Mouse (Mus musculus) lung, postnatal 0 days (tissue): ENCODE results near the gene Traf7. TPM values are rescaled to one million over a fixed set of nuclear protein-coding genes. Genes with fewer than 3 reads are reported as not detected.
A peak's percentile ranks its signal among the peaks of the same experiment; 100 is the strongest.

Source experiments
- ATAC-seq: fragments of 200-750 bp; cut with Nextera tagmentation; 2 replicates; pipeline ENCODE4 v1.8.0; 2017; ENCODE audit warnings: moderate library complexity
- DNase-seq: peaks from one replicate; pipeline ENCODE4 v3.0.0-alpha.2; 2016; ENCODE audit warnings: low spot score
- H3K27ac ChIP-seq: fragments of 300-500 bp; sonication (generic); 2 replicates; pipeline ENCODE4 v1.5.1; 2014; ENCODE audit warnings: antibody characterized with exemption, mild to moderate bottlenecking, low read length, mixed read lengths
- H3K27me3 ChIP-seq: fragments of 300-500 bp; sonication (generic); replicated peaks from 2 replicates; pipeline ENCODE4 v1.6.1; 2014; ENCODE audit warnings: low read length, mixed read lengths; ENCODE audit not compliant: insufficient read depth
- H3K36me3 ChIP-seq: fragments of 300-500 bp; sonication (generic); 2 replicates; pipeline ENCODE4 v1.6.1; 2014; ENCODE audit warnings: low read length, mixed read lengths; ENCODE audit not compliant: insufficient read depth
- H3K4me1 ChIP-seq: fragments of 300-500 bp; sonication (generic); 2 replicates; pipeline ENCODE4 v1.6.1; 2014; ENCODE audit warnings: antibody characterized with exemption, low read depth, low read length, mixed read lengths; ENCODE audit not compliant: insufficient read depth
- H3K4me2 ChIP-seq: fragments of 300-500 bp; sonication (generic); replicated peaks from 2 replicates; pipeline ENCODE4 v1.6.1; 2014; ENCODE audit warnings: low read depth, mild to moderate bottlenecking, low read length, moderate library complexity, mixed read lengths
- H3K4me3 ChIP-seq: fragments of 300-500 bp; sonication (generic); 2 replicates; pipeline ENCODE4 v1.5.1; 2014; ENCODE audit warnings: low read depth, low read length
- H3K9ac ChIP-seq: fragments of 300-500 bp; sonication (generic); replicated peaks from 2 replicates; pipeline ENCODE4 v1.6.1; 2014; ENCODE audit warnings: low read depth, mild to moderate bottlenecking
- H3K9me3 ChIP-seq: fragments of 300-500 bp; sonication (generic); 2 replicates; pipeline ENCODE4 v1.6.1; 2016; ENCODE audit warnings: low read length, mixed read lengths
- CTCF ChIP-seq: IDR thresholded peaks from 2 replicates; pipeline ENCODE4 v1.5.1; 2016; ENCODE audit warnings: antibody characterized with exemption, mild to moderate bottlenecking
- EP300 ChIP-seq: IDR thresholded peaks from 2 replicates; pipeline ENCODE4 v1.6.1; 2016; ENCODE audit warnings: antibody characterized with exemption, mild to moderate bottlenecking, control low read depth
- WGBS: fragments of 180-500 bp; shearing (Covaris S2); extraction: QIAGEN DNeasy Blood & Tissue Kit; methylation state at CpG from one replicate; pipeline ENCODE4 v1.1.7; 2014; 5-methylcytosine and 5-hydroxymethylcytosine counted together
- polyA plus RNA-seq: library from polyadenylated mRNA; unstranded; fragments of >200 nt; fragmentation: Nextera tagmentation; extraction: Ambion mirVana; gene quantifications from 2 replicates; pipeline ENCODE4 v1.2.1, GENCODE M21; 2015

The Traf7 gene
- polyA plus RNA-seq, 1 experiment from 2014 or later: 66.8 TPM

- DNase-seq (no peak), ATAC-seq (no peak)
- no peaks in the 10 kb centered on the region for H3K9me3 ChIP-seq
- peak overlapping the region; percentile 85 for H3K4me2 ChIP-seq
- WGBS: 17% methylated on average over 7 of the region's 7 CpGs
- peak overlapping the region; percentile 73 for H3K4me3 ChIP-seq
- peak overlapping the region; percentile 34 for H3K27ac ChIP-seq
- peaks cover 20% of the 10 kb centered on the region; the same call in 1 of the 2 replicates for H3K4me1 ChIP-seq
- no peak for TF ChIP-seq EP300
- no peak for TF ChIP-seq CTCF
- H3K36me3 ChIP-seq: no peaks in the 10 kb centered on the region
- H3K27me3 ChIP-seq: no peaks in the 10 kb centered on the region
- peak overlapping the region; percentile 64; the same call in 1 of the 2 replicates for H3K9ac ChIP-seq
These were observed 58.3 kb downstream of the Traf7 start for GRCm38 (mm10) chr17:24469336-24469909.

- Histone ChIP-seq H3K4me1 (peaks cover 20% of the 10 kb centered on the region; the same call in 1 of the 2 replicates), H3K27ac (no peak overlapping the region), H3K9ac (no peak overlapping the region), H3K4me2 (no peak overlapping the region), H3K36me3 (no peaks in the 10 kb centered on the region), H3K9me3 (no peaks in the 10 kb centered on the region), H3K27me3 (no peaks in the 10 kb centered on the region), H3K4me3 (no peak overlapping the region)
- WGBS: 88% methylated on average over 5 of the region's 5 CpGs
- ATAC-seq (no peak), DNase-seq (no peak)
- TF ChIP-seq EP300 (no peak), CTCF (no peak)
These were observed 59.0 kb downstream of the Traf7 start for GRCm38 (mm10) chr17:24468636-24469246.

GRCm38 (mm10) chr17:24463374-24464133, 64.2 kb downstream of the Traf7 start:
- TF ChIP-seq CTCF: no peak; the same call in 1 of the 2 replicates
- no peak for TF ChIP-seq EP300
- no peak overlapping the region for H3K27ac ChIP-seq
- H3K4me2 ChIP-seq: no peak overlapping the region
- no peaks in the 10 kb centered on the region for H3K27me3 ChIP-seq
- H3K9me3 ChIP-seq: no peaks in the 10 kb centered on the region
- no peaks in the 10 kb centered on the region for H3K36me3 ChIP-seq
- ATAC-seq (no peak), DNase-seq (no peak)
- H3K4me1 ChIP-seq: no peaks in the 10 kb centered on the region
- no peak overlapping the region for H3K9ac ChIP-seq
- H3K4me3 ChIP-seq: no peak overlapping the region
- WGBS: 44% methylated on average over 6 of the region's 6 CpGs

GRCm38 (mm10) chr17:24462932-24463331, 64.8 kb downstream of the Traf7 start:
- no peak overlapping the region for H3K4me3 ChIP-seq
- 55% methylated on average over 1 of the region's 1 CpGs for WGBS
- no peaks in the 10 kb centered on the region for H3K9me3 ChIP-seq
- DNase-seq (no peak), ATAC-seq (no peak)
- no peaks in the 10 kb centered on the region for H3K27me3 ChIP-seq
- no peaks in the 10 kb centered on the region for H3K36me3 ChIP-seq
- no peak overlapping the region for H3K4me2 ChIP-seq
- TF ChIP-seq EP300 (no peak), CTCF (no peak)
- no peaks in the 10 kb centered on the region for H3K4me1 ChIP-seq
- no peak overlapping the region for H3K9ac ChIP-seq
- H3K27ac ChIP-seq: no peak overlapping the region

- Histone ChIP-seq H3K4me3 (no peak overlapping the region), H3K9ac (no peak overlapping the region), H3K36me3 (no peaks in the 10 kb centered on the region), H3K27ac (no peak overlapping the region), H3K27me3 (no peaks in the 10 kb centered on the region), H3K4me2 (no peak overlapping the region), H3K9me3 (no peaks in the 10 kb centered on the region), H3K4me1 (no peaks in the 10 kb centered on the region)
- ATAC-seq: no peak
- WGBS: 61% methylated on average over 2 of the region's 2 CpGs
- DNase-seq: peak; percentile 33
- TF ChIP-seq CTCF (peak; percentile 69), EP300 (no peak)
These were observed 66.2 kb downstream of the Traf7 start for GRCm38 (mm10) chr17:24461580-24461979.

Other genes starting within 250 kb of the Traf7 start
- 1.5 and 1.7 TPM in 2 replicates for gene Abca17, start 176.9 kb downstream of the Traf7 start, polyA plus RNA-seq
- gene Abca3, start 176.0 kb downstream of the Traf7 start, polyA plus RNA-seq: 66.4 and 71.5 TPM in 2 replicates
- gene Rnps1, start 113.4 kb downstream of the Traf7 start, polyA plus RNA-seq: 99.6 and 109 TPM in 2 replicates
- 81.7 and 92.6 TPM in 2 replicates for gene Eci1, start 101.3 kb downstream of the Traf7 start, polyA plus RNA-seq
- gene Dnase1l2, start 84.8 kb downstream of the Traf7 start, polyA plus RNA-seq: 1.1 and 1.4 TPM in 2 replicates
- 15.7 and 17.5 TPM in 2 replicates for gene E4f1, start 57.6 kb downstream of the Traf7 start, polyA plus RNA-seq
- 40.4 and 42.5 TPM in 2 replicates for gene Pgp, start 57.5 kb downstream of the Traf7 start, polyA plus RNA-seq
- not detected in 2 replicates for gene Bricd5, start 54.1 kb downstream of the Traf7 start, polyA plus RNA-seq
- 13.0 and 14.4 TPM in 2 replicates for gene Mlst8, start 48.9 kb downstream of the Traf7 start, polyA plus RNA-seq
- 0.15 and 0.33 TPM in 2 replicates for gene Caskin1, start 39.3 kb downstream of the Traf7 start, polyA plus RNA-seq
- 1.2 and 1.3 TPM in 2 replicates for gene Rab26, start 6.3 kb upstream of the Traf7 start, polyA plus RNA-seq
- gene Pkd1, start 21.9 kb upstream of the Traf7 start, polyA plus RNA-seq: 26.3 and 27.4 TPM in 2 replicates
- gene Tsc2, start 104.7 kb upstream of the Traf7 start, polyA plus RNA-seq: 31.7 and 32.8 TPM in 2 replicates
- 13.6 and 13.8 TPM in 2 replicates for gene Nthl1, start 104.7 kb upstream of the Traf7 start, polyA plus RNA-seq
- gene Slc9a3r2, start 122.4 kb upstream of the Traf7 start, polyA plus RNA-seq: 316 and 341 TPM in 2 replicates
- 8.6 and 10.3 TPM in 2 replicates for gene Npw, start 130.5 kb upstream of the Traf7 start, polyA plus RNA-seq
- gene Zfp598, start 141.7 kb upstream of the Traf7 start, polyA plus RNA-seq: 10.5 and 11.9 TPM in 2 replicates
- gene Syngr3, start 162.0 kb upstream of the Traf7 start, polyA plus RNA-seq: 0.19 and 0.33 TPM in 2 replicates
- 26.1 and 29.0 TPM in 2 replicates for gene Gfer, start 168.2 kb upstream of the Traf7 start, polyA plus RNA-seq
- 5.0 and 5.3 TPM in 2 replicates for gene Noxo1, start 168.3 kb upstream of the Traf7 start, polyA plus RNA-seq
- gene Tbl3, start 179.7 kb upstream of the Traf7 start, polyA plus RNA-seq: 26.8 and 33.4 TPM in 2 replicates
- gene Rnf151, start 190.1 kb upstream of the Traf7 start, polyA plus RNA-seq: not detected in 2 replicates
- gene Rps2, start 190.2 kb upstream of the Traf7 start, polyA plus RNA-seq: 755 and 834 TPM in 2 replicates
- gene Ndufb10, start 196.5 kb upstream of the Traf7 start, polyA plus RNA-seq: 205 and 206 TPM in 2 replicates
- gene Rpl3l, start 199.9 kb upstream of the Traf7 start, polyA plus RNA-seq: 0.19 and 0.31 TPM in 2 replicates
- 59.8 and 61.0 TPM in 2 replicates for gene Msrb1, start 208.7 kb upstream of the Traf7 start, polyA plus RNA-seq
- gene Hs3st6, start 225.1 kb upstream of the Traf7 start, polyA plus RNA-seq: 2.8 TPM in 2 replicates